ENCODE assay signal across 14 mouse cellular contexts in genomic region chr17:6777061-6777460, GRCm38 (mm10). TPM values are rescaled to one million over a fixed set of nuclear protein-coding genes. Genes with fewer than 3 reads are reported as not detected.
DNase-seq lines count a peak whose midpoint lies in the region; ATAC-seq and TF ChIP-seq lines count a peak whose summit lies in the region.
"Had no signal": no experiment of that assay in that cellular context is flagged by ENCODE, and none has a peak within 500 bp of the region (broad histone marks: within the 10 kb centered on the region; RNA-seq: fewer than 3 reads in every experiment).

No protein-coding gene starts in this region.

- no peaks in the 10 kb centered on the region for H3K9me3 ChIP-seq in kidney, embryonic 15.5 days (replicated peaks)
- no peaks in the 10 kb centered on the region for H3K9me3 ChIP-seq in intestine, embryonic 15.5 days

- no peak overlapping the region for H3K4me2 ChIP-seq in kidney, embryonic 15.5 days
- H3K4me2 ChIP-seq in intestine, embryonic 15.5 days (replicated peaks): peak overlapping the region; percentile 88
- H3K4me2 ChIP-seq: liver, embryonic 11.5 days had no signal

- no peak for TF ChIP-seq CTCF in thymus, adult 2 months (IDR thresholded peaks at IDR 0.05; ENCODE audit: borderline replicate concordance, control insufficient read depth, extremely low read depth, insufficient read depth, low read length, poor library complexity)

- peak overlapping the region; percentile 34; the same call in 1 of the 2 replicates for H3K27ac ChIP-seq in kidney, embryonic 15.5 days
- H3K27ac ChIP-seq in thymus, adult 2 months (ENCODE audit: control insufficient read depth, insufficient read depth, low read length): peak overlapping the region; percentile 83
- H3K27ac ChIP-seq in intestine, embryonic 15.5 days: 0 out of 2 replicates have a peak overlapping the region, but pooled peaks have one; percentile 56
- H3K27ac ChIP-seq: macrophage had no signal

- no peak overlapping the region for H3K9ac ChIP-seq in kidney, embryonic 15.5 days
- no peak overlapping the region for H3K9ac ChIP-seq in intestine, embryonic 15.5 days

- 64% methylated on average over 6 of the region's 6 CpGs for WGBS in kidney, embryonic 15.5 days
- WGBS in thymus, adult 2 months: 93% methylated on average over 6 of the region's 6 CpGs
- WGBS in intestine, embryonic 15.5 days: 52% methylated on average over 6 of the region's 6 CpGs

- no peak for TF ChIP-seq POLR2A in thymus, adult 2 months (IDR thresholded peaks at IDR 0.05; ENCODE audit: control insufficient read depth, extremely low read depth, insufficient read depth, low read length, poor library complexity)

- no peak for DNase-seq in kidney, postnatal 10 days
- no peak for DNase-seq in thymus, adult 2 months
- no peak for DNase-seq in thymus, adult 18-20 months
- DNase-seq in yolk sac, embryonic 10.5 days (ENCODE audit: low spot score): peak; percentile 45
- DNase-seq in gastrocnemius, postnatal 14 days: no peak
- DNase-seq: adrenal gland, postnatal 10 days; cerebellum, postnatal 14 days; heart, postnatal 36 days; midbrain, embryonic 14.5 days had no signal

- intact Hi-C loops in gastrocnemius, postnatal 14 days (cut with DNase I; ENCODE audit: low total_unique reads): no loop called here

- H3K4me1 ChIP-seq in kidney, embryonic 15.5 days: peaks cover 82% of the 10 kb centered on the region
- peaks cover 55% of the 10 kb centered on the region for H3K4me1 ChIP-seq in thymus, adult 2 months (replicated peaks; ENCODE audit: control insufficient read depth, insufficient read depth, low read length)
- peaks cover 34% of the 10 kb centered on the region for H3K4me1 ChIP-seq in intestine, embryonic 15.5 days (replicated peaks)

- H3K4me3 ChIP-seq in kidney, embryonic 15.5 days (replicated peaks): no peak overlapping the region
- peak overlapping the region; percentile 16; the same call in 1 of the 2 replicates for H3K4me3 ChIP-seq in thymus, adult 2 months (ENCODE audit: control insufficient read depth, insufficient read depth, low read length)
- H3K4me3 ChIP-seq in intestine, embryonic 15.5 days (replicated peaks): no peak overlapping the region

- peaks cover 15% of the 10 kb centered on the region; the same call in 1 of the 2 replicates for H3K27me3 ChIP-seq in kidney, embryonic 15.5 days
- no peaks in the 10 kb centered on the region for H3K27me3 ChIP-seq in thymus, adult 2 months (ENCODE audit: control insufficient read depth, insufficient read depth, low read length)
- H3K27me3 ChIP-seq in intestine, embryonic 15.5 days (replicated peaks): no peaks in the 10 kb centered on the region

- no peaks in the 10 kb centered on the region for H3K36me3 ChIP-seq in kidney, embryonic 15.5 days
- H3K36me3 ChIP-seq in thymus, adult 2 months (ENCODE audit: control insufficient read depth, insufficient read depth, low read length): peaks cover 14% of the 10 kb centered on the region; the same call in 1 of the 2 replicates
- no peaks in the 10 kb centered on the region for H3K36me3 ChIP-seq in intestine, embryonic 15.5 days

- no peak for ATAC-seq in kidney, embryonic 15.5 days (replicated peaks; ENCODE audit: low FRiP score)
- ATAC-seq in intestine, embryonic 15.5 days: no peak
- no peak for ATAC-seq in erythroblast, adult 5-6 weeks (replicated peaks; ENCODE audit: low FRiP score, poor library complexity, severe bottlenecking)

RNA-seq across cellular contexts. Expression of gene Ezr, which starts 5.5 kb away (rescaled TPM):
- polyA plus RNA-seq in kidney, embryonic 15.5 days (2015; fragmentation: Nextera tagmentation; extraction: Ambion mirVana): 182 and 184 TPM in 2 replicates
- 149 and 189 TPM in 2 replicates for polyA plus RNA-seq in thymus, adult 2 months (2012; rRNA removed)
- polyA plus RNA-seq in intestine, embryonic 15.5 days (2015; fragmentation: Nextera tagmentation; extraction: Ambion mirVana): 232 and 235 TPM in 2 replicates
- total RNA-seq in erythroblast, adult 5-6 weeks (2015; ENCODE audit: low replicate concordance): 9.4 and 23.2 TPM in 2 replicates
- total RNA-seq in erythroblast, adult 5-6 weeks (2017; ENCODE audit: low replicate concordance): 64.2 and 120 TPM in 2 replicates
- 10 to 100 TPM; 10.3 to 16.5 TPM for total RNA-seq in gastrocnemius, postnatal 14 days (2021)
